Mouse (Mus musculus): ENCODE measurements around the gene Cped1.

DNA sequence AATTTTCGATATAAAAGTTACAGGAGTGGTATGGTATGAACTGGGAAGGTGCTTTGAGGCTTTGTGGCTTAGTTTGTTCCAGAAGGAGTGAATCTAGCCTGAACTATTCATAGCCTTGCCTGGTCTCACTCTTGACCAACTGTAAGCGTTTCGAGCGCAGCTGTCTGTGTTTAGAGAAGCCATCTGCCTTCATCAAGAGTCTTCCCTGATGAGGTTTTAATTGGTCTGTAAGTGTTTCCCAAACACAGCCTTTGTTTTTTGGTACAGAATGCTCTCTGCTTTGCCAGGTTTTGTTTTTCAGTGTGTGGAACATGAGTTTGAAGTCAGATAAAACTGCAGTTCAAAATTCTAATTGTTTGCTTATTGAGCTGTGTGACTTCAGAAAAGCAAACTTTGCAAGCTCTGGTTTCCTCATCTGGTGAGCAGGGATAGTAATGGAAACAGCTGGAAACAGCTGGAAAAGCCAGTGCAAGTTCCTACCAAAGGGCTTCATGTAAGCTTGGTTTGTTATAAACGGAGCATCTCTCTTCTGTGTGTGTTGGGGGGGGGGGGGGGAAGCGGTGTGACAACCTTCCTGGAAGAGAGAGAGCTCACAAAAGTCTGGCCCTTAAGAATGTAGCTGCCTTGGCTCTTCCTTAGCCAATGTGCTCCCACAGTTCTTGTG, 221.0 kb downstream of the Cped1 start:
- TF ChIP-seq CTCF (IDR thresholded peaks at IDR 0.05; ENCODE audit: extremely low read depth, insufficient read depth, low read length), result no peak
- TF ChIP-seq POLR2A (IDR thresholded peaks at IDR 0.05; ENCODE audit: extremely low read depth, insufficient read depth, low read length), result no peak
